Mouse (Mus musculus) megakaryocyte, embryonic 14.5 days (primary cell): ENCODE data around the gene Ebf4.

Experiments
- FLI1 ChIP-seq: IDR thresholded peaks from 2 replicates; pipeline ENCODE4 v1.6.1; 2012; ENCODE audit warnings: low read length, inconsistent platforms, mixed read lengths
- GATA1 ChIP-seq: IDR thresholded peaks from 3 replicates; pipeline ENCODE4 v1.6.1; 2012; ENCODE audit warnings: mixed read lengths, low read length, inconsistent platforms, borderline replicate concordance

GRCm38 (mm10) chr2:130256762-130257161 lies 38.2 kb upstream of the Ebf4 start:
- TF ChIP-seq GATA1 (no peak), FLI1 (no peak)
